In the genomic region with DNA sequence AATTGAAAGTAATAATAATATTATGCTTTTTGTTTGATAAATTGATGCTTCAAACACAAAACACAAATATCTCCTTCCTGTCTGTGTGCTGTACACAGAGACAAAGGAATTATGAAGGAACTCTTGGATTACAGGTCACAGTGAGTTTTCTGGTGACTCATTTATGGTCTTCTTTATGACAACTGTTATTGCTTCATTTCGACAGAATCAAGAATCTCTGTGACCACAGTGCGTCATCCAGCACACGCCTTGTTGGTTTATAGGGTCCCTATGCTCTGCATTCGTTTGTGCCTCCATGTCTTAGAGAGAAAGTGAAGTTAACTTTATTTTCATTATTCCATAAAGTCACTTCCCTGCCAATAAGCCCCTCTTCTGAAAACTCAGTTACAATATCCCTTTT, we compare ENCODE assay signal across 34 mouse cellular contexts.
"Had no signal": no experiment of that assay in that cellular context is flagged by ENCODE, and none has a peak within 500 bp of the region (broad histone marks: within the 10 kb centered on the region; RNA-seq: fewer than 3 reads in every experiment).

No protein-coding gene starts in this region.

- H3K9ac ChIP-seq: heart, embryonic 12.5 days; heart, embryonic 13.5 days; heart, embryonic 15.5 days; hindbrain, embryonic 12.5 days; hindbrain, embryonic 13.5 days; hindbrain, embryonic 14.5 days; hindbrain, embryonic 15.5 days; kidney, embryonic 15.5 days had no signal

- H3K36me3 ChIP-seq: heart, embryonic 10.5 days; heart, embryonic 12.5 days; heart, embryonic 13.5 days; heart, embryonic 15.5 days; hindbrain, embryonic 10.5 days; hindbrain, embryonic 12.5 days; hindbrain, embryonic 13.5 days; hindbrain, embryonic 15.5 days; kidney, embryonic 15.5 days had no signal

- H3K9me3 ChIP-seq: heart, embryonic 10.5 days; heart, embryonic 12.5 days; heart, embryonic 13.5 days; heart, embryonic 15.5 days; hindbrain, embryonic 10.5 days; hindbrain, embryonic 12.5 days; hindbrain, embryonic 13.5 days; hindbrain, embryonic 15.5 days; kidney, embryonic 15.5 days had no signal

- H3K4me2 ChIP-seq: heart, embryonic 11.5 days; heart, embryonic 12.5 days; heart, embryonic 13.5 days; heart, embryonic 15.5 days; hindbrain, embryonic 12.5 days; hindbrain, embryonic 13.5 days; hindbrain, embryonic 14.5 days; hindbrain, embryonic 15.5 days; kidney, embryonic 15.5 days had no signal

- H3K4me3 ChIP-seq: heart, embryonic 10.5 days; heart, embryonic 12.5 days; heart, embryonic 13.5 days; heart, embryonic 15.5 days; hindbrain, embryonic 10.5 days; hindbrain, embryonic 12.5 days; hindbrain, embryonic 13.5 days; hindbrain, embryonic 15.5 days; kidney, embryonic 15.5 days; layer of hippocampus, adult 2 months; left cerebral cortex, adult 2 months had no signal

- H3K27ac ChIP-seq: heart, embryonic 10.5 days; heart, embryonic 13.5 days; heart, embryonic 15.5 days; hindbrain, embryonic 10.5 days; hindbrain, embryonic 12.5 days; hindbrain, embryonic 13.5 days; hindbrain, embryonic 14.5 days; hindbrain, embryonic 15.5 days; hindbrain, postnatal 0 days; kidney, embryonic 15.5 days; kidney, postnatal 0 days; layer of hippocampus, adult 2 months; left cerebral cortex, adult 2 months had no signal

- ATAC-seq: hindbrain, embryonic 16.5 days; hindbrain, postnatal 0 days; inflammation-experienced regulatory T-cells, adult 6 months; intestine, embryonic 16.5 days had no signal

- H3K4me1 ChIP-seq: heart, embryonic 10.5 days; heart, embryonic 12.5 days; heart, embryonic 13.5 days; heart, embryonic 15.5 days; hindbrain, embryonic 10.5 days; hindbrain, embryonic 12.5 days; hindbrain, embryonic 13.5 days; hindbrain, embryonic 15.5 days; kidney, embryonic 15.5 days had no signal

- H3K27me3 ChIP-seq: heart, embryonic 12.5 days; heart, embryonic 13.5 days; heart, embryonic 15.5 days; hindbrain, embryonic 12.5 days; hindbrain, embryonic 13.5 days; hindbrain, embryonic 15.5 days; kidney, embryonic 15.5 days had no signal

- DNase-seq: heart, postnatal 10 days; heart, postnatal 14 days; heart, postnatal 36 days; heart, postnatal 4 days; kidney, adult 11 months; kidney, adult 18-20 months; kidney, adult 2 months; kidney, adult 8-10 months; kidney, adult 9 months; kidney, postnatal 10 days; kidney, postnatal 14 days; kidney, postnatal 25 days; kidney, postnatal 36 days; kidney, postnatal 4 days; layer of hippocampus, adult 9-11 months; layer of hippocampus, postnatal 36 days had no signal
